Mouse (Mus musculus): Measurements from ENCODE around the gene Neurl4. TPM values are rescaled to one million over a fixed set of nuclear protein-coding genes. Genes with fewer than 3 reads are reported as not detected.

Gene Neurl4
- total and polyA plus RNA-seq, 3 experiments, result 31.5 to 47.1 (median 42.6) TPM

- Histone ChIP-seq H3K9ac (ENCODE audit: low read depth, low read length) (peak within 1 kb of the TSS; percentile 81), H3K27ac (peak within 1 kb of the TSS; percentile 71), H3K79me2 (replicated peaks; ENCODE audit: control insufficient read depth, insufficient read depth, low read length) (no peaks in the 10 kb centered on the region), H3K4me1 (ENCODE audit: control insufficient read depth, insufficient read depth, low read length) (peaks cover 11% of the 10 kb centered on the region), H3K36me3 (ENCODE audit: control insufficient read depth, insufficient read depth, low read length) (no peaks in the 10 kb centered on the region), H3K27me3 (ENCODE audit: control insufficient read depth, insufficient read depth, low read length) (no peaks in the 10 kb centered on the region), H3K4me3 (peak within 1 kb of the TSS; percentile 50)
- WGBS, result 3% methylated on average over 62 of the region's 62 CpGs
- DNase-seq, result peak; percentile 88 to 89
- intact Hi-C loops (cut with DNase I), result loop anchor here (2.0 kb wide), 1 partner anchor 65 kb away; the partner anchor contains the start of gene Dvl2
- TF ChIP-seq POLR2A (IDR thresholded peaks at IDR 0.05; ENCODE audit: insufficient read depth, low read depth, low read length), result no peak
- peak; percentile 21; the same call in 1 of the 2 replicates for TF ChIP-seq CTCF (IDR thresholded peaks at IDR 0.05)
- no peak for TF ChIP-seq EP300 (IDR thresholded peaks at IDR 0.05; ENCODE audit: insufficient read depth, low read depth, low read length)
Observed at GRCm38 (mm10) chr11:69935137-69935879, 34.4 kb downstream of the Neurl4 start, which contains the start of gene Ybx2. Gene Ybx2, plus strand, starts transcription at chr11:69935796.

GRCm38 (mm10) chr11:69936156-69936555, 35.3 kb downstream of the Neurl4 start:
- peak overlapping the region; percentile 81 for H3K9ac ChIP-seq (ENCODE audit: low read depth, low read length)
- TF ChIP-seq EP300 (IDR thresholded peaks at IDR 0.05; ENCODE audit: insufficient read depth, low read depth, low read length), result no peak
- intact Hi-C loops (cut with DNase I), result no loop called here
- H3K4me3 ChIP-seq, result peak overlapping the region; percentile 50
- H3K79me2 ChIP-seq (replicated peaks; ENCODE audit: control insufficient read depth, insufficient read depth, low read length), result no peaks in the 10 kb centered on the region
- H3K36me3 ChIP-seq (ENCODE audit: control insufficient read depth, insufficient read depth, low read length), result no peaks in the 10 kb centered on the region
- no peaks in the 10 kb centered on the region for H3K27me3 ChIP-seq (ENCODE audit: control insufficient read depth, insufficient read depth, low read length)
- peak overlapping the region; percentile 71 for H3K27ac ChIP-seq
- DNase-seq, result peak in 1 of 2 experiments; percentile 40
- 2% methylated on average over 30 of the region's 30 CpGs for WGBS
- H3K4me1 ChIP-seq (ENCODE audit: control insufficient read depth, insufficient read depth, low read length), result peaks cover 11% of the 10 kb centered on the region

GRCm38 (mm10) chr11:69936714-69937347, 36.0 kb downstream of the Neurl4 start:
- Histone ChIP-seq H3K27ac (peak overlapping the region; percentile 71), H3K27me3 (ENCODE audit: control insufficient read depth, insufficient read depth, low read length) (no peaks in the 10 kb centered on the region), H3K9ac (ENCODE audit: low read depth, low read length) (peak overlapping the region; percentile 81), H3K4me3 (peak overlapping the region; percentile 50; the same call in 1 of the 2 replicates), H3K79me2 (replicated peaks; ENCODE audit: control insufficient read depth, insufficient read depth, low read length) (no peaks in the 10 kb centered on the region), H3K4me1 (ENCODE audit: control insufficient read depth, insufficient read depth, low read length) (peaks cover 11% of the 10 kb centered on the region), H3K36me3 (ENCODE audit: control insufficient read depth, insufficient read depth, low read length) (no peaks in the 10 kb centered on the region)
- intact Hi-C loops (cut with DNase I), result no loop called here
- no peak for TF ChIP-seq POLR2A (IDR thresholded peaks at IDR 0.05; ENCODE audit: insufficient read depth, low read depth, low read length)
- no peak for TF ChIP-seq EP300 (IDR thresholded peaks at IDR 0.05; ENCODE audit: insufficient read depth, low read depth, low read length)
- no peak for TF ChIP-seq CTCF (IDR thresholded peaks at IDR 0.05)
- 33% methylated on average over 9 of the region's 9 CpGs for WGBS
- peak; percentile 38 to 53 for DNase-seq

- Histone ChIP-seq H3K9ac (ENCODE audit: low read depth, low read length) (peak overlapping the region; percentile 34), H3K27ac (peak overlapping the region; percentile 71), H3K27me3 (ENCODE audit: control insufficient read depth, insufficient read depth, low read length) (no peaks in the 10 kb centered on the region), H3K4me1 (ENCODE audit: control insufficient read depth, insufficient read depth, low read length) (peaks cover 11% of the 10 kb centered on the region), H3K79me2 (replicated peaks; ENCODE audit: control insufficient read depth, insufficient read depth, low read length) (no peaks in the 10 kb centered on the region), H3K4me3 (no peak overlapping the region), H3K36me3 (ENCODE audit: control insufficient read depth, insufficient read depth, low read length) (no peaks in the 10 kb centered on the region)
- intact Hi-C loops (cut with DNase I), result no loop called here
- 21% methylated on average over 4 of the region's 4 CpGs for WGBS
- TF ChIP-seq POLR2A (IDR thresholded peaks at IDR 0.05; ENCODE audit: insufficient read depth, low read depth, low read length), result 0 out of 2 replicates have a peak, but pooled peaks have one; percentile 23
- TF ChIP-seq CTCF (IDR thresholded peaks at IDR 0.05), result no peak
- DNase-seq, result peak; percentile 67 to 71
Observed at GRCm38 (mm10) chr11:69937385-69937784, 36.5 kb downstream of the Neurl4 start.

GRCm38 (mm10) chr11:69937834-69938233, 37.0 kb downstream of the Neurl4 start:
- no peak overlapping the region for H3K4me3 ChIP-seq
- peaks cover 11% of the 10 kb centered on the region for H3K4me1 ChIP-seq (ENCODE audit: control insufficient read depth, insufficient read depth, low read length)
- peak overlapping the region; percentile 34 for H3K9ac ChIP-seq (ENCODE audit: low read depth, low read length)
- no peaks in the 10 kb centered on the region for H3K79me2 ChIP-seq (replicated peaks; ENCODE audit: control insufficient read depth, insufficient read depth, low read length)
- peak overlapping the region; percentile 71 for H3K27ac ChIP-seq
- DNase-seq, result no peak
- WGBS, result 57% methylated on average over 5 of the region's 5 CpGs
- H3K36me3 ChIP-seq (ENCODE audit: control insufficient read depth, insufficient read depth, low read length), result no peaks in the 10 kb centered on the region
- intact Hi-C loops (cut with DNase I), result loop anchor here (1.0 kb wide), 1 partner anchor 8 kb away; no protein-coding TSS in a partner anchor
- H3K27me3 ChIP-seq (ENCODE audit: control insufficient read depth, insufficient read depth, low read length), result no peaks in the 10 kb centered on the region
- no peak for TF ChIP-seq POLR2A (IDR thresholded peaks at IDR 0.05; ENCODE audit: insufficient read depth, low read depth, low read length)
- no peak for TF ChIP-seq CTCF (IDR thresholded peaks at IDR 0.05)
- TF ChIP-seq EP300 (IDR thresholded peaks at IDR 0.05; ENCODE audit: insufficient read depth, low read depth, low read length), result no peak
